Mouse (Mus musculus): Measurements from ENCODE around the gene 4833439L19Rik. TPM values are rescaled to one million over a fixed set of nuclear protein-coding genes. Genes with fewer than 3 reads are reported as not detected.

Gene 4833439L19Rik
- polyA plus RNA-seq, 1 experiment from 2014 or later = 146 TPM

GRCm38 (mm10) chr13:54574854-54575481 lies 9.7 kb upstream of the 4833439L19Rik start, which contains the start of gene Arl10:
TSS of gene Arl10 (plus strand) at chr13:54575015.
- peak; percentile 93 for DNase-seq (ENCODE audit: low spot score)
- Histone ChIP-seq H3K9me3 (no peaks in the 10 kb centered on the region), H3K4me1 (peaks cover 20% of the 10 kb centered on the region), H3K4me3 (peak within 1 kb of the TSS; percentile 97), H3K27me3 (ENCODE audit: insufficient read depth, poor library complexity, severe bottlenecking) (peaks cover 6% of the 10 kb centered on the region; the same call in 1 of the 2 replicates), H3K36me3 (peaks cover 33% of the 10 kb centered on the region), H3K27ac (peak within 1 kb of the TSS; percentile 97)
- WGBS = 0% methylated on average over 55 of the region's 55 CpGs

DNA sequence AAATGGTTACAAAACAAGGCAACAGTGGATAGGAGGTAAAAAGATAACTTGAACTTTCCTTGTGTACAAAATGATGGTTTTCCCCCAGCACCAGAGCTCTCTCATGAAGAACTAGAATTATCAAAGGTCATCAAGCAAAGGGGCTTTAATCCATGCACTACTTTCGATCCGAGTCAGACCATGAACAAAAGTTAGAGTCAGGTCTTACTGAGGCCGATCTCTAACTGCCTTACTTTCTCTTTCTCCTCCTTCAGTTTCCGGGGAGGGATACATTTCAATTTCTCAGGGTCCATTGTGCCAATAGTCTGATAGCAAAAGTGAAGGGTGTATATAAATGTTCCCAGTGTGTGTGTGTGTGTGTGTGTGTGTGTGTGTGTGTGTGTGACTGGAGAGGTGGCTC lies 7.4 kb upstream of the 4833439L19Rik start:
- DNase-seq (ENCODE audit: low spot score) = no peak
- 79% methylated on average over 4 of the region's 4 CpGs for WGBS
- peaks cover 11% of the 10 kb centered on the region for H3K36me3 ChIP-seq
- peaks cover 6% of the 10 kb centered on the region; the same call in 1 of the 2 replicates for H3K27me3 ChIP-seq (ENCODE audit: insufficient read depth, poor library complexity, severe bottlenecking)
- H3K4me1 ChIP-seq = peaks cover 20% of the 10 kb centered on the region
- H3K4me3 ChIP-seq = no peak overlapping the region
- no peak overlapping the region for H3K27ac ChIP-seq
- no peaks in the 10 kb centered on the region for H3K9me3 ChIP-seq

- H3K9me3 ChIP-seq = no peaks in the 10 kb centered on the region
- WGBS = 47% methylated on average over 2 of the region's 2 CpGs
- no peak overlapping the region for H3K4me3 ChIP-seq
- H3K27me3 ChIP-seq (ENCODE audit: insufficient read depth, poor library complexity, severe bottlenecking) = peaks cover 6% of the 10 kb centered on the region; the same call in 1 of the 2 replicates
- no peak overlapping the region; the same call in 1 of the 2 replicates for H3K27ac ChIP-seq
- no peak for DNase-seq (ENCODE audit: low spot score)
- H3K4me1 ChIP-seq = peaks cover 20% of the 10 kb centered on the region
- H3K36me3 ChIP-seq = peaks cover 2% of the 10 kb centered on the region; the same call in 1 of the 2 replicates
These were observed 6.4 kb upstream of the 4833439L19Rik start for GRCm38 (mm10) chr13:54571637-54572036.

GRCm38 (mm10) chr13:54570736-54571135 lies 5.5 kb upstream of the 4833439L19Rik start:
- H3K4me3 ChIP-seq = no peak overlapping the region
- 74% methylated on average over 4 of the region's 4 CpGs for WGBS
- H3K4me1 ChIP-seq = peaks cover 17% of the 10 kb centered on the region
- peaks cover 6% of the 10 kb centered on the region; the same call in 1 of the 2 replicates for H3K27me3 ChIP-seq (ENCODE audit: insufficient read depth, poor library complexity, severe bottlenecking)
- H3K36me3 ChIP-seq = no peaks in the 10 kb centered on the region
- DNase-seq (ENCODE audit: low spot score) = no peak
- H3K9me3 ChIP-seq = no peaks in the 10 kb centered on the region
- H3K27ac ChIP-seq = no peak overlapping the region

GRCm38 (mm10) chr13:54569282-54569681 lies 4.0 kb upstream of the 4833439L19Rik start:
- H3K4me1 ChIP-seq = peaks cover 13% of the 10 kb centered on the region
- H3K27me3 ChIP-seq (ENCODE audit: insufficient read depth, poor library complexity, severe bottlenecking) = peaks cover 6% of the 10 kb centered on the region; the same call in 1 of the 2 replicates
- H3K27ac ChIP-seq = no peak overlapping the region
- no peak overlapping the region for H3K4me3 ChIP-seq
- H3K9me3 ChIP-seq = no peaks in the 10 kb centered on the region
- no peak for DNase-seq (ENCODE audit: low spot score)
- 52% methylated on average over 1 of the region's 1 CpGs for WGBS
- no peaks in the 10 kb centered on the region for H3K36me3 ChIP-seq

- H3K4me1 ChIP-seq = peaks cover 15% of the 10 kb centered on the region
- H3K27ac ChIP-seq = no peak overlapping the region
- H3K4me3 ChIP-seq = no peak overlapping the region
- H3K27me3 ChIP-seq (ENCODE audit: insufficient read depth, poor library complexity, severe bottlenecking) = peaks cover 4% of the 10 kb centered on the region; the same call in 1 of the 2 replicates
- no peaks in the 10 kb centered on the region for H3K36me3 ChIP-seq
- H3K9me3 ChIP-seq = no peaks in the 10 kb centered on the region
- WGBS = 39% methylated on average over 5 of the region's 5 CpGs
- no peak for DNase-seq (ENCODE audit: low spot score)
These were observed 3.1 kb upstream of the 4833439L19Rik start for GRCm38 (mm10) chr13:54568380-54568779.

- Histone ChIP-seq H3K27me3 (ENCODE audit: insufficient read depth, poor library complexity, severe bottlenecking) (no peaks in the 10 kb centered on the region), H3K9me3 (no peaks in the 10 kb centered on the region), H3K27ac (peak overlapping the region; percentile 94), H3K36me3 (peaks cover 26% of the 10 kb centered on the region), H3K4me3 (peak overlapping the region; percentile 90), H3K4me1 (peaks cover 14% of the 10 kb centered on the region)
- peak; percentile 83 for DNase-seq (ENCODE audit: low spot score)
- 47% methylated on average over 8 of the region's 8 CpGs for WGBS
These were observed 535 bp upstream of the 4833439L19Rik start for GRCm38 (mm10) chr13:54565594-54566345.

- Histone ChIP-seq H3K4me3 (peak overlapping the region; percentile 90), H3K4me1 (peaks cover 14% of the 10 kb centered on the region), H3K9me3 (no peaks in the 10 kb centered on the region), H3K27me3 (ENCODE audit: insufficient read depth, poor library complexity, severe bottlenecking) (no peaks in the 10 kb centered on the region), H3K36me3 (peaks cover 38% of the 10 kb centered on the region), H3K27ac (peak overlapping the region; percentile 94)
- 12% methylated on average over 45 of the region's 45 CpGs for WGBS
- no peak for DNase-seq (ENCODE audit: low spot score)
These were observed 719 bp downstream of the 4833439L19Rik start for GRCm38 (mm10) chr13:54564232-54565200.

- peaks cover 14% of the 10 kb centered on the region for H3K4me1 ChIP-seq
- peaks cover 58% of the 10 kb centered on the region for H3K36me3 ChIP-seq
- WGBS = 80% methylated on average over 7 of the region's 7 CpGs
- no peak overlapping the region for H3K27ac ChIP-seq
- H3K27me3 ChIP-seq (ENCODE audit: insufficient read depth, poor library complexity, severe bottlenecking) = no peaks in the 10 kb centered on the region
- no peak overlapping the region for H3K4me3 ChIP-seq
- DNase-seq (ENCODE audit: low spot score) = no peak
- H3K9me3 ChIP-seq = no peaks in the 10 kb centered on the region
These were observed 2.7 kb downstream of the 4833439L19Rik start for GRCm38 (mm10) chr13:54562562-54562961.

DNA sequence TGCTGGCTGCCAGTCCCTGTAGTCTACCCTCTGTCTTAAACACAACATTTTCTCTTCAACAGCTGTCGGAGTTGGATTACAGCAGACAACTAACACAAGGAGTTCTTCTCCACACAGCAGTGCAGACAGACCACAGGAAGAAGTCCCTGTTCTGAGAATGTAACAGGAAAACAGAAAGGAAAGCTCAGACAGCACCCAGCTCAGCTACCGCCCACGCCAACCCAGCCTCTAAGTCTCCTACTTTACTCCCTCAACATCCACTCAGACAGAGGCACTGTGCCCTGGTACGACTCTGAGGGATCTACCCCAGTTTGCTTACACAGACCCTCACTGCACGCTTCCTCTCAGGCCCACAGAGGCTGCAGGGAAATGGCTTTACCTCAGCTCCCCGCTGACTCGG lies 4.6 kb downstream of the 4833439L19Rik start:
- no peak for DNase-seq (ENCODE audit: low spot score)
- WGBS = 91% methylated on average over 7 of the region's 7 CpGs
- Histone ChIP-seq H3K27me3 (ENCODE audit: insufficient read depth, poor library complexity, severe bottlenecking) (no peaks in the 10 kb centered on the region), H3K4me1 (peaks cover 11% of the 10 kb centered on the region), H3K36me3 (peaks cover 77% of the 10 kb centered on the region), H3K4me3 (no peak overlapping the region), H3K27ac (no peak overlapping the region), H3K9me3 (no peaks in the 10 kb centered on the region)

GRCm38 (mm10) chr13:54559656-54560055 lies 5.6 kb downstream of the 4833439L19Rik start:
- H3K4me3 ChIP-seq = no peak overlapping the region
- no peak overlapping the region for H3K27ac ChIP-seq
- peaks cover 84% of the 10 kb centered on the region for H3K36me3 ChIP-seq
- peaks cover 8% of the 10 kb centered on the region for H3K4me1 ChIP-seq
- no peaks in the 10 kb centered on the region for H3K9me3 ChIP-seq
- H3K27me3 ChIP-seq (ENCODE audit: insufficient read depth, poor library complexity, severe bottlenecking) = no peaks in the 10 kb centered on the region
- WGBS = 88% methylated on average over 2 of the region's 2 CpGs
- no peak for DNase-seq (ENCODE audit: low spot score)

- Histone ChIP-seq H3K4me3 (no peak overlapping the region), H3K9me3 (no peaks in the 10 kb centered on the region), H3K27ac (no peak overlapping the region), H3K27me3 (ENCODE audit: insufficient read depth, poor library complexity, severe bottlenecking) (no peaks in the 10 kb centered on the region), H3K4me1 (no peaks in the 10 kb centered on the region), H3K36me3 (peaks cover 95% of the 10 kb centered on the region)
- no peak for DNase-seq (ENCODE audit: low spot score)
- 90% methylated on average over 1 of the region's 1 CpGs for WGBS
These were observed 7.6 kb downstream of the 4833439L19Rik start for GRCm38 (mm10) chr13:54557652-54558051.

Measured in heart, embryonic 10.5 days (tissue).